8 mouse cellular contexts compared by ENCODE assay signal in genomic region chr2:9985979-9986447, GRCm38 (mm10).
DNase-seq lines count a peak whose midpoint lies in the region; ATAC-seq lines count a peak whose summit lies in the region.

No protein-coding gene starts in this region.

- H3K4me3 ChIP-seq in hindbrain, embryonic 16.5 days (ENCODE audit: low read length), result no peak overlapping the region
- no peak overlapping the region for H3K4me3 ChIP-seq in neural tube, embryonic 11.5 days (ENCODE audit: low read depth, low read length)

- no peaks in the 10 kb centered on the region for H3K9me3 ChIP-seq in hindbrain, embryonic 16.5 days (ENCODE audit: control insufficient read depth, low read length)
- H3K9me3 ChIP-seq in neural tube, embryonic 11.5 days (ENCODE audit: control insufficient read depth, low read length), result no peaks in the 10 kb centered on the region

- H3K4me2 ChIP-seq in hindbrain, embryonic 16.5 days (ENCODE audit: low read length), result no peak overlapping the region
- H3K4me2 ChIP-seq in neural tube, embryonic 11.5 days (ENCODE audit: low read depth), result no peak overlapping the region

- no peaks in the 10 kb centered on the region for H3K27me3 ChIP-seq in hindbrain, embryonic 16.5 days (replicated peaks; ENCODE audit: control insufficient read depth, insufficient read depth, low read length)
- H3K27me3 ChIP-seq in neural tube, embryonic 11.5 days (ENCODE audit: control insufficient read depth, insufficient read depth, low read length), result no peaks in the 10 kb centered on the region

- peak; percentile 17 for DNase-seq in lung, postnatal 10 days
- DNase-seq in lung, postnatal 36 days, result no peak
- DNase-seq in embryo, embryonic 10.5 days (ENCODE audit: low spot score), result peak; percentile 66
- peak; percentile 27 for DNase-seq in neural tube, embryonic 11.5 days (ENCODE audit: low spot score)
- no peak for DNase-seq in frontal cortex, postnatal 25 days (ENCODE audit: low spot score in 2 of 2)
- no peak for DNase-seq in layer of hippocampus, postnatal 14 days (ENCODE audit: low spot score in 2 of 2)
- DNase-seq in left cerebral cortex, adult 9 months (ENCODE audit: low spot score in 2 of 2), result no peak

- ATAC-seq in hindbrain, embryonic 16.5 days, result 0 out of 2 replicates have a peak, but pooled peaks have one; percentile 30
- ATAC-seq in neural tube, embryonic 11.5 days (ENCODE audit: insufficient read depth, low FRiP score, low TSS enrichment), result peak; percentile 31; the same call in 1 of the 2 replicates

- no peak overlapping the region for H3K9ac ChIP-seq in hindbrain, embryonic 16.5 days (ENCODE audit: low read depth, low read length)
- no peak overlapping the region; the same call in 1 of the 2 replicates for H3K9ac ChIP-seq in neural tube, embryonic 11.5 days (ENCODE audit: low read length)

- WGBS in hindbrain, embryonic 16.5 days, result 8% methylated on average over 6 of the region's 6 CpGs
- WGBS in neural tube, embryonic 11.5 days, result 2% methylated on average over 6 of the region's 6 CpGs

- no peaks in the 10 kb centered on the region for H3K36me3 ChIP-seq in hindbrain, embryonic 16.5 days (ENCODE audit: control insufficient read depth, insufficient read depth, low read length)
- no peaks in the 10 kb centered on the region for H3K36me3 ChIP-seq in neural tube, embryonic 11.5 days (ENCODE audit: control insufficient read depth, insufficient read depth, low read length)

- no peak overlapping the region for H3K27ac ChIP-seq in hindbrain, embryonic 16.5 days (ENCODE audit: low read depth, low read length)
- no peak overlapping the region for H3K27ac ChIP-seq in neural tube, embryonic 11.5 days (ENCODE audit: low read depth, low read length)

- H3K4me1 ChIP-seq in hindbrain, embryonic 16.5 days (ENCODE audit: control insufficient read depth, insufficient read depth, low read depth, low read length), result 0 out of 2 replicates have a peak, but pooled peaks cover 4% of the 10 kb centered on the region
- peaks cover 6% of the 10 kb centered on the region for H3K4me1 ChIP-seq in neural tube, embryonic 11.5 days (ENCODE audit: control insufficient read depth, insufficient read depth, low read length)

Comparison
In these comparisons a context has a peak if more than half of its experiments do, and no peak if none do; other contexts are left out.
1. DNase-seq: peak in lung, postnatal 10 days (single experiment), embryo, embryonic 10.5 days (single experiment) and neural tube, embryonic 11.5 days (single experiment); none in lung, postnatal 36 days (single experiment), frontal cortex, postnatal 25 days (0 of 2), layer of hippocampus, postnatal 14 days (0 of 2) and left cerebral cortex, adult 9 months (0 of 2).